Mouse (Mus musculus): Measurements from ENCODE around the gene Sugct.

The Sugct gene

DNA sequence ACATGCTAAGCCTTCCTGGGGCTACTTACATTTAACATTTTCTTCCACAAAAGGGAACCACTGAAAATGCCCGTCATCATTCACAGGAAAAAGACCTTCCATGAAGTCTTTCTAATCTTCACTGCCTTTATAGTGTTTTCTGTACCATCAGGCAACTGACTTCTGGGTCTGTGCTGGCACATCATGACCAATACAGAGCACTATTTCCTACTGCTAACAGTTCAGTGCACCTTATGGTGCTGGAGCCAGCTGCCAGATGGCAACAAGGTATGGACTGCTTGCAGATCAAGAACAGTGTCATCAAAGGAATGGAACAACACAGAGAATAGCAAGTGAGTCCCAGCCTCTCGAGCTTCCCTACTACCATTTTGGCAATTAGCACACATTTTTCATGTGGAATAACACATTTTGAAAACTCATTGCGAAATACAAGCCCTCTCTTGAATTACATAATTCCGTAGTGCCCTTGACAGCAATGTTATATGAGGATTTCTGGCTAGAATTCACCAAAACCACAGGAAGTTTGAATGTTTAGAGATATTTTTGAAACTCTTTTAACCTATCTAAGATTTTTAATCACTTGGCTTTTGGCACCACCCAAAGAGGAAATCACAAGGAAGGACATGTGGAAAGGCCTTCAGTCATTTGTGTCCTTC is 359.3 kb downstream of the Sugct start:
- ChIA-PET POLR2A (no interaction called here), CTCF (no interaction called here)

DNA sequence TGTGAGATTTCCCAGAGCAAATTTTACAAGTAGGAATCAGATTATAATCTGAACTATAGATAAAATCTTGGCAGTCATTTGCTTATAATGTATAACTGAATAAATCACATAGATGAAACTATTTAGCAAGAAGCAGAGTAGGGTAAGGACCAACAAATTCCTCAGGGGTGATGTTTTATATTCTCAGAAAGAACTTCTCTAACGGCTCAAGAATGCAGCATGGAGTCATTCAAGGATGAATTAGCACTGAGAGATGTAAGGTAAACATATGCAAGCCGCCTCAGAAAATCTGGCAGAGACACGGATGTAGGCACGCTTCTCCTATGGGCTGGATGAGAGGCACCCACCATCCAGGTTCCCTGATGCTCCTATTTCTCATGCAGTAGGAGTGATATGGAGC is 368.5 kb downstream of the Sugct start:
- CTCF ChIA-PET, result no interaction called here
- POLR2A ChIA-PET, result no interaction called here

GRCm38 (mm10) chr13:17301590-17301989 is 393.8 kb downstream of the Sugct start:
- ChIA-PET POLR2A (no interaction called here), CTCF (no interaction called here)

- POLR2A ChIA-PET, result no interaction called here
- CTCF ChIA-PET, result no interaction called here
Measured at GRCm38 (mm10) chr13:17297462-17298005, 397.8 kb downstream of the Sugct start.

DNA sequence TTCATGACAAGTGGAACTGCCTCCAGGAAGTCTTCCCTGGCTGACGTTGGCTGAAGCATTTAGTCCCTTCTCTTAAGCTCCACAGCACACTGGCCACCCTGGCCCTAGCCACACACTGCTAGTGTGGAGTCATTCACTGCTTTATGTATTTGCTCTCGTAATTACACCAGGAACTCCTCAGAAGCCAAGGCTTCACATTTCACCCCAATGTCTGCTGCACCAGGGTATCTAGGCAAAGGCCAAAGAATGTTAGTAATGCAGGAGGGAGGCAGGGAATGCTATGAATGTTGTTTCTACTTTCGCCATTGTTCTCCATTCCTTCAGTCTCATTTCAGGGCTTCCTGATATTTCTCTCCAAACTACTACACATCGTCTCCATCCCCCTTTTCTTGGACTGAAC is 398.4 kb downstream of the Sugct start:
- POLR2A ChIA-PET, result interaction anchor here in 1 of 4 experiments (0.7 kb wide), 1 partner anchor 292 kb away, joined by 3 read pairs; no protein-coding TSS in a partner anchor
- CTCF ChIA-PET, result no interaction called here

DNA sequence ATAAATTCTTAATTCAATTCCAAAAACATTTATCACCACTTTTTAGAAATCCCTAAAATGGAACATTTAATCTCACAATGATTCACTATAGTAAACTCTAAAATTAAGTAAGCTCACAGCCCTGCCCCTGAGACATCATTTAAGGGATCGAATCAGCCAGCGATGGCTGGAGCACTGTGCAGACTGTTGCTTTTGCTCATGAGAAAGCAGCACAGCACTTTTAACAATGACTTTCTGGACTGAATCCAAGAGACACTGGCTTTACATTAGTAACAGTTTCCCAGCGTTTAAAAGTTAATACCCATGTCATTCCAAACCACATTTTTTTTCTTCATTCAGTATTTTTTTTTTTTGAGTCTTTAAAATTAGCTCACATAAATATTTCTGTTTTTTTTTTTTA is 398.9 kb downstream of the Sugct start:
- CTCF ChIA-PET, result interaction anchor here in 1 of 4 experiments (0.6 kb wide), 1 partner anchor 872 kb away, joined by 5 read pairs; no protein-coding TSS in a partner anchor

DNA sequence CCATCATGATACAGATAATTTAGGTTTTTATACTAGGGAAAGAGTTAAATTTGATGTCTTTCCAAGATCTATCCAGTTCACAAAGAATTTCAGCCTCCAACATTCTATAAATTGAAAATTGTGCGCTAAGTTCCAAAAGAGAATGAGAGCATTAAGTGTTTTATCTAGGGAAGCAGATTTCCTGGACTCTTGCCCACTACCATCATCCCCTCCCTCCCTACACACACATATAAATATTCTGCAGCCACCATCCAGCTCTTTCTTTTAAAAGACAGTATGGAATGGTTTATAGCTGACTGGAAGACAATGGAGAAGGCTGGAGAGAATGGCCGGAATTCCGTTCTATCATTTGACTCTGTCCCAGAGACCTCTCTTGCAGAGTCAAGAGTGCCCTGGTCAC is 404.3 kb downstream of the Sugct start:
- ChIA-PET CTCF (no interaction called here), POLR2A (no interaction called here)

More for the DNA sequence above, 398.9 kb downstream of the Sugct start:
- POLR2A ChIA-PET, result interaction anchor here in 1 of 4 experiments (0.7 kb wide), 1 partner anchor 292 kb away, joined by 3 read pairs; no protein-coding TSS in a partner anchor

DNA sequence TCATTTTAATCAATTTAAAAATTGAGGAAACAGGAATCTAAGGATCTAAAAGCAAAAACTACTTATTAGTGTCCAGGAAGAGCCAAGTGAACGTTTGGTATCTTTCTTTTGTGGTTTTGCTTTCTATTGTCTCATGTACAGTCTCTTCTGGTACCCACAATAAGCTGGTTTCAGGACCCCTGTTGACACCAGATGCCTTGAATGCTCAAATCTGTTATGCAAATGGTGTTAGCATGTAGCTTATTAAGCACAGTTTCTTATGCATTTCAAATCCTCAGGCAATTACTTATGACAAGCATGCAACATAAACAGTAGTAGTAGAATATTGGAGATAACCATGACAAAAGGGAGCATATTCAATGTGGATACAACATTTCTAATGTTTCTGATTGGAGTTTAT is 407.0 kb downstream of the Sugct start:
- ChIA-PET POLR2A (no interaction called here), CTCF (no interaction called here)

GRCm38 (mm10) chr13:17245936-17246335 is 449.4 kb downstream of the Sugct start:
- ChIA-PET CTCF (no interaction called here), POLR2A (no interaction called here)

- CTCF ChIA-PET, result no interaction called here
- POLR2A ChIA-PET, result no interaction called here
Measured at GRCm38 (mm10) chr13:17216524-17216923, 478.8 kb downstream of the Sugct start.

GRCm38 (mm10) chr13:17212681-17213080 is 482.7 kb downstream of the Sugct start:
- ChIA-PET POLR2A (no interaction called here), CTCF (no interaction called here)

DNA sequence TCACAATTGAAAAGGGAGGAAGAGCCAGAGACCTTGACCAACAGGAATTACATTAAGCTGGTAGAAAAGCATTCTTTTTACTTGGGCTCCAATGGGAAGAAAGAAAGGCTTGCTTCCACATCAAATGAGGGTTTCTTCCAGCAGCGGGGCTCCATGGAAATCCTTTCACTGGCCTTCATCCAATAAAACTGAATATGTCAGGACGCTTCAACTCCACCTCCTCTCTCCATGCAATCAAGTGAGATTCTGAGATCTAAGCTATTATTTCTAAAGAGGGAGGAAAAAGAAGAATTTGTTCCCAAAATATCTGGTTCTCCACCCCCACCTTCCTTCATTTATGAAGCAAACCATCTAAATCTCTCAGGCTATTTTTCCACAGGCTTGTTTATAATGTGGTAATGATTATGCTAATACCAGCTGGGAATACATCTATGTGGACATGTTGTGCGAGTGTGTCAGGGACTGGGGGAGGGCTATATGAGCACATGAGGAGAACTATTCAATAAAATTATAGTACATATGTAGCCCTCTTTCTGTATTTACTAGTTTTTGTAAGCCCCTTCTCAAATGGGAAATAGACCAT is 505.1 kb downstream of the Sugct start:
- POLR2A ChIA-PET, result interaction anchor here in 1 of 4 experiments (1.5 kb wide), 1 partner anchor 8 kb away, joined by 3 read pairs; no protein-coding TSS in a partner anchor

DNA sequence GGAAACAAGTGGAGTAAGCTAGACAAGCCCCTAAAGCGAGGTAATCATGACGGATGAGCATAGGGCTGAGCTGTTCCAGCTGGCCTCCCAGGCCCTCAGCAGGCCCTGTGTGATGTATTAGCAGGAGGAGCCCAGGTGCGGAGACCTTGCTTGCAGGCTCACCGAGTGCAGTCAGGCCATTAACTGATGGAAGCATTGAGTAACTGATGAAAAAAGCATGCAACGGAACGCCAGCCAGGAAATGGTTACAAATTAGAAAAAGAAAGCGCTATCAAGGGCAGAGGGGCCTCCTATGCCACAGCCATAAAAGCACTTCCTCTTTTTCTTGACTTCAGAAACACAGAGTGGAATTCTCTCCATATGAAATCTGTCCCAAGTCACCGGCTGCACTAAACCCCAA is 510.1 kb downstream of the Sugct start:
- ChIA-PET CTCF (no interaction called here), POLR2A (interaction anchor here in 1 of 4 experiments (1.4 kb wide), 1 partner anchor 10 kb away, joined by 3 read pairs; no protein-coding TSS in a partner anchor)

More for the DNA sequence above, 505.1 kb downstream of the Sugct start:
- CTCF ChIA-PET, result no interaction called here

GRCm38 (mm10) chr13:17165917-17166316 is 529.4 kb downstream of the Sugct start:
- POLR2A ChIA-PET, result no interaction called here

GRCm38 (mm10) chr13:17164721-17165120 is 530.6 kb downstream of the Sugct start:
- ChIA-PET CTCF (no interaction called here), POLR2A (interaction anchor here in 1 of 4 experiments (0.7 kb wide), 1 partner anchor 725 kb away, joined by 3 read pairs; no protein-coding TSS in a partner anchor)

More at GRCm38 (mm10) chr13:17165917-17166316, 529.4 kb downstream of the Sugct start:
- CTCF ChIA-PET, result no interaction called here

- ChIA-PET CTCF (interaction anchor here in 1 of 4 experiments (0.6 kb wide), 1 partner anchor 34 kb away, joined by 4 read pairs; no protein-coding TSS in a partner anchor), POLR2A (interaction anchor here in 1 of 4 experiments (0.6 kb wide), 1 partner anchor 117 kb away, joined by 3 read pairs; no protein-coding TSS in a partner anchor)
Measured at GRCm38 (mm10) chr13:17146441-17146992, 548.8 kb downstream of the Sugct start.

DNA sequence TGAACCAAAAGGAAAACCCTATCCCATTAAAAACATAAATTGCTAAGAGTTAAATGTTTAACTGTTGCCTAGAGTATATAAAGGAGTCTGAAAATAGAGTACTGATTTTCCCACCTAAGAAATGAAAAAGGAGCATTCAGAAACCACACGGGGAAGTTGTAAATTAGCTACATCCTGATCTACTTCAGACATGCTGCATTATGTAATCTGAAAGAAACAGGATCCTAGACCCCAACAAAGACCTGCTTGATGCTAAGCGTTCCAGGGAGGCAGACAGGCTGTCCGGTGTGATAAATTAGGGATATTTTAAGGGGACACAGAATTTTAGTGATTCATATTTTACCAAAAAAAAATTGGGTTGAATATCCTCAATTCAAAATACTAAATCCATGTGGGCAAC is 579.3 kb downstream of the Sugct start:
- POLR2A ChIA-PET, result no interaction called here

GRCm38 (mm10) chr13:17102372-17102771 is 593.0 kb downstream of the Sugct start:
- ChIA-PET CTCF (no interaction called here), POLR2A (no interaction called here)

More for the DNA sequence above, 579.3 kb downstream of the Sugct start:
- CTCF ChIA-PET, result no interaction called here

DNA sequence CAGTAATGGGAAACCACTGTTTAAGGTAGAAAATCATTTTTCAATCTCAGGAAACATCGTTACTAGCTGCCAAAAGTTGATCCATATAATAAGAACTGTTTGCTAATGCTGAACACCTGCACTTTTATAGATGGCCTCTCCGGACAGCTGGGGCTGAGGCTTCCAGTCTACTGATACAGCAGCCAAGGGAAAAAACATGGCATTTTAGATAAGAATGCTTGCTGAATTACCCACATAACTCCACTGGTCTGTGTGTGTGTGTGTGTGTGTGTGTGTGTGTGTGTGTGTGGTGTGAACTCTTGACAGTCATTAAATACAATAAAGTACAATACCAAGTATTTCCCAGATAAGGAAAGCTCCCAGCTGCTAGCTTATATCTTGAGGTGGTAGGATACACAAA is 608.8 kb downstream of the Sugct start:
- ChIA-PET POLR2A (no interaction called here), CTCF (no interaction called here)

DNA sequence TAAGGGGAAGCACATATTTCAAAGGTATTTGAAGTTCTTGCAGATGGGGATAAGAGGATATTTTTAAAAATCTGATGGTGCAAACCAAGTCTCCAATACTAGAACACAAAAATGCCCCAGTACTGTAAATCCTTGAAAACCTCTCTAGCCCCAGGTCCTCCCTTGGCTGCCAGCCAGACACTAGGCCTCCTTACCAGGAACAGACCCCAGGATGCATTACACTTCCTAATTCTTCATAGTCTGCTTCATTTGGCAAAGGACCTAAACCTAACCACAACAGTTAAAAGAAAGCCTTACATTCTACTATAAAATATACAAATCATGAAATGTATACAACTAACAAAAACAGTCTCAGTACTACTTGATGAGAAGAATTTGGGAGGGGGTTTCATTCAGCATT is 609.2 kb downstream of the Sugct start:
- ChIA-PET CTCF (no interaction called here), POLR2A (no interaction called here)
